Mouse (Mus musculus): ENCODE measurements around the gene Tmem74b.
A peak's percentile ranks its signal among the peaks of the same experiment; 100 is the strongest.

Gene Tmem74b

DNA sequence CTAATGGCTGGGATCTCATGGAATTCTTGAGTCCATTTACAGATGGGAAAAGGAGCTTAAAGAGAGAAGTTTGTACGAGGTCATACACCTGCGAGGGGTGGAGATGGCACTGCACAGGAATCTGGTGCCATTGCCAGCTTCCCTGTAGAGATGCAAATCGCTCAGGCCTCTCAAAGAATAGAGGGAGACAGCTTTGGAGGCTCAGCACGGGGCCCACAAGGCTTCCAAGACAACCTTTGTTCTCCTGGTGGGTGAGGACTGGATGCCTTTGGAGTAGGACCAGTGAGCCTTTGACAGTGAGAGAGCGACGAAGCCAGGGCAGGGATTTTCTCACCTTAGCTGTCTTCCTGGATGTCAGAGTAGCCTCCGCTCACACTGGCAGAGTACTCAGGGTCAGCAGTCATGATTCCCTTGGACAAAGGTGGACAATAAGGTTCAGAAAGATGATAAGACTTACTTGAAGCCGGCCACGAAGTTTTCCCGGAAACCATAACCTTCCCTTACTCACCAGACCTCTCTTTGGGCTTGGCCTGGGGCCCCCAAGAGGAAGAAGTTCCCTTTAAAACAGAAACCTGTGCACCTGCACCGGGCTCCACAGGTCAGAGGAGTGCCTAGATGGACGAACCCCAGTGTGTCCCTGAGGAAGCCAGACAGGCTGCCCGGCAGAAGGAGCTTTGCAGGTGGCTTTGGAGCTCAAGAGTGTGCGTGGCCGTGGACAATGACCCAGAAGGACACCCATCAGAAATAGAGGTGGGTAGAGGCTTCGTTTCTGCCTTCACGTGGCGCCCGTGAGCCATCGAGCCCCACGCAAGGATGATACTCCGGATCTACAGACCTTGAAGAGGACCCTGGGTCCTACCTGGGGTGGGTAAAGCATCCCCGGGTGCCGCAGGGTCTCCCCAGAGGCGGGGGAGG is at the start of gene Tmem74b:
Gene Tmem74b (plus strand): TSS at position 778 of the 915 bp plus-strand sequence.
- DNase-seq (ENCODE audit: low spot score): no peak

GRCm38 (mm10) chr2:151652053-151652452 is 49.8 kb upstream of the Tmem74b start:
- no peak for DNase-seq (ENCODE audit: low spot score)

DNA sequence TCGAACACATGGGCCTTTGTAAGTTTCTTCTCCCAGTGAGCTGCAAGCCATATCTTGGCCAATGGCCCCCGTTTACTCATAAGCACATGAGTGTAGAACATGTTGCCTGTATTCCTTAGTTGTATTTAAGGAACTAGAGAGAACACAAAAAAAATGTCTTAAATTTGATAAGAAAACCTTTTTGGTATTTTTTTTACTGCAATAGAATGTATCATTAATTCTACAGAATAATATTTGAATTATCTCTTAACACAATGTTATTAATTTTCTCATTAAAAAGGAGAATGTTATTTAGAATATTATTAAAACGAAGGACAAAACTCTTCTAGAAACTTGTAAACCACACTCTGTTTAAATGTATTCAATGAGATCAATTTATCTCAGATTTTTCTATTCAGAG is 33.4 kb upstream of the Tmem74b start, which contains the start of gene Rad21l:
Gene Rad21l (minus strand): TSS at position 101 of the 400 bp plus-strand sequence.
- DNase-seq (ENCODE audit: low spot score): no peak

DNA sequence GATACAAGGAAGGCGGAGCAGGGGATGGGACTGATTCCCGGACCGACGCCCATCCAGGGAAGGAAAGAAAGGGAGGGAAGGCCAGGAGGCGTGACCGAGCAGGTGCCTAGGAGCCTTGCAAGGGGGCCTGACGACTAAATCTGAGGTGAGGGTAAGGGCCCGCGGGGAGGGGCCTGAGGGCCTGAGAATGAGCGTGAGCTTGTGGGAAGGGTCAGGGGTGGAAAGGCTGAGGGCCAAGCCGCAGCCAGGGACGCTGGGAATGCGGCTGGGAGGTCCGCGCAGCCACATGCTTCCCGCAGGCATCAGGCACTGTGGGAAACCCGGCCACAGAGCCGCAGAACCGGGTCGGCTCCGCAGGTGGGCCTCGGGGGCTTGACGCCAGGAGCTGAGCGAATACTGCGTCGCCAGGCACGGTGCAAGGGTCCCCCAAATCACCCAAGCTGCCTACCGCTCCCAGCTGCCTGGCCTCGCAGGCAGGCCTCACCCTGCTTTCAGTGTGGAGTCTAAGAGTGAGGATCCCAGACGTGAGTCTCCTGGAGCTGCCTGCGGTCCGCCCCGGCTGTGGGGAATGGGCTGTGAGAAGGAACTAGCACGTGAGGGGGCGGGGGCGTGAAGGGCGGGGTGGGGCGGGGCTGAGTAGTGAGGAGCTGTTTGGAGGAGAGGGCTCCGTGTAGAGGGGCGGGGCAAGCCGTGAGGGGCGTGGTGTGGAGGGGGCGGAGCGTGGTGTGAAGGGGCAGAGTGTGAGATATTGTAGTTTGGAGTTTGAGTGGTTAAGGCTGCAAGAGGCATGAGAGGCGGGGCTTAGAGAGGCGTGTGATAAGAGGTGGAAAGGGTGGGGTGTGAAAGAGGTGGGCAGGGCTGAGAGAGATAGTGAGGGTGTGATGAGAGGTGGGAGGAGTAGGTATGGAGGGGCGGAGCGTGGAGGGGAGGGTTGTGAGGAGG is 31.5 kb upstream of the Tmem74b start:
- peak; percentile 87 for DNase-seq (ENCODE audit: low spot score)

DNA sequence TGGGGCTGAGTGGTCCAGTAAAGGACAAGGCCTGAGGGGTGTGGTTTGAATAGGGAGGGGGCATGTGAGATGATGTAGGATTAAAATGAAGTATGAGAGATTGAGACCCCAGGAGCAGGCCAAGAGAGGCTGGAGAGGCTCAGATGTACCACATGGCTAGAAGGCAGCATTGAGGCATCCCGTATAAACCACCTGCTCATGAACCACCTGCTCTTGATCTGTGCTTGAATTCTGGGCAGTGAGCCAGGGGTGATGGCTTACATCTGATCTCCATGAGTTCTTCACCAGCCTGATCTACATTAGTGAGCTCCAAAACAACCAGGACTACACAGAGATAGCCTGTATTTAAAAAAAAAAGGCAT is 30.9 kb upstream of the Tmem74b start:
- DNase-seq (ENCODE audit: low spot score): no peak

GRCm38 (mm10) chr2:151676234-151676633 is 25.6 kb upstream of the Tmem74b start:
- DNase-seq (ENCODE audit: low spot score): no peak

GRCm38 (mm10) chr2:151682357-151682756 is 19.5 kb upstream of the Tmem74b start:
- no peak for DNase-seq (ENCODE audit: low spot score)

GRCm38 (mm10) chr2:151682976-151683375 is 18.8 kb upstream of the Tmem74b start:
- no peak for DNase-seq (ENCODE audit: low spot score)

GRCm38 (mm10) chr2:151702146-151702850 is 490 bp downstream of the Tmem74b start:
- DNase-seq (ENCODE audit: low spot score): peak; percentile 35

DNA sequence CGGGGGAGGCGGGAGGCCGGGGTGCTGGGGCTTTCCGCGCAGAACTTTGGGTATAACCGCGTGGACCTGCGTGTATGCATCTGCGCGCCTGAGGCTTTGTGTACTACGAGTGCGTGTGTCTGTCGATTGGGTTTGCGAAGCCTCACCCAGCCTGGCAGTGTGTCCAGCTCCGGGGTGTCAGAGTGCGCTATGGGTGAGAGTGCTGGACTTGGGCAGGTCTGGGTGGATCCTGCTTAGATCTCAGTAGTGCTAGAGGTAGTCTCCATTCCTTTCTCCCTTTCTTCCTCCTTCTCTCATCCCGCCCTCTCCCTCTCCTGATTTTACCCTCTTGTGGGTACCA is 1.0 kb downstream of the Tmem74b start:
- no peak for DNase-seq (ENCODE audit: low spot score)

DNA sequence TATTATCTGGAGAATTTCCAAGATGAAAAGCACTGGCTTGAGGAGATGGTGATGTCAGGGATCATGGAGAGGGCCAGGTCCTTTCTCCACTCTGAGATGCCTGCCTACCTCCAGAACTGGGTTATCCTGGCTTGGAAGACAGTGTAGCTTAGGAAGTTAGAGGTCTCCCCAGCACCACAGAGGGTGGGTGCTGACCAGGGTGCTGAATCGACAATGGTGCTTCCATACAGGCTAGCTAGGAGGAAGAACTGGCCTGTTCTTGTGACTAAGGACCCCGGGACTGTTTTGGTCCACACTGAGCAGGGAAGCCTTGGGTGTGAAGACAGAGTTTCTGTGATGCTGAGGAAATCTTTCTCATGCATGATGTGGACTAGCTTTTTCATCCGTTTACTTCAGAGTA is 10.8 kb downstream of the Tmem74b start:
- no peak for DNase-seq (ENCODE audit: low spot score)

GRCm38 (mm10) chr2:151715526-151715925 is 13.7 kb downstream of the Tmem74b start:
- DNase-seq (ENCODE audit: low spot score): no peak

DNA sequence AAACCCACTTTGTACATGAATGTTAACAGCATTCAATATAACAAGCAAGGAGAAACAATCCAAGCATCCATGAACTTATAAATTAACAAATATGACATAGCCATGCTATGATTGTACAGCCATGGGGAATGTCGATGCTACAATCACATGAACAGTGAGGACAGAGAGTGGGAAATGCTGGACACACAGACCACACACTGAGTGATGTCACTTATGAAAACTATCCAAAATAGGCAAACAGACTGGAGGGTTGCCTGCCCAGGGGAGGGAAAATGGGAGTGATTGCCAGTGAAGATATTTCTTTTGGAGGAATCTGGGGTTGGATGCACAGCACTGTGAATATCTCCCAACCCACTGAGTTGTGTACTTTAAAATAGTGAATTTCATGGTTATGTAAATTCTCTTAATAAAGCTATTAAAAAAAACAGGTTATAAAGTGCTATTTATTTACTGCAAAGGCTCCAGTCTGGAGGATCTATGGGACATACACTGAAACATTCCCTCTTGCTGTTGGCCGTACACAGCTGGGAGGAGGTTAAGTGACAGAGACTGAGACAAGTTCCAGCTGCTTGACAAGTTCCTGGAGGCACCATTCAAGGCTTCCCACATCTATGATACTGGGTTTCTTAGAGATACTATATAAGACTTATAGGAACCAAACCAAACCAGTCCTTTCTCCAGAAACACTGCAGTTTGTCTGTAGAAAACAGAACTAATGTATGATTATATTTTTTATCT is 14.7 kb downstream of the Tmem74b start:
- no peak for DNase-seq (ENCODE audit: low spot score)

DNA sequence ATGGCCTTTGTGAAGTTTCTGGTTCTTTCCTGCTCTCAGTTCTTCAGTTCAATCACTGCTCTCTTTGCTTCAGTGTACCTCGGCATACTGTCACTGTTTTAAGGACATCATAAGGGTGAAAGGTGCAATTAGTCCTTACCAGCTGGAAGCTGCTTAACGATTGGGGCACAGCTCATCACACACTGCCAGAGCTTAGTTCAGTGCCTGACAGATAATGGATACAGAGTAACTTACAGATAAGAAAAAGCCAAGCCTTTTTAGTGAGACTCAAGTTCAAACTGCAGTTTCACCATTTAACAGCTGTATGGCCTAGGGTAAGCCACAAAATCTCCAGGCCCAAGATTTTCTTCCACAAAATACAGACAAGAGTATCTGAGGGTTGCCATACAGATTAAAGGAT is 22.3 kb downstream of the Tmem74b start:
- DNase-seq (ENCODE audit: low spot score): no peak

GRCm38 (mm10) chr2:151733151-151733865 is 31.5 kb downstream of the Tmem74b start:
- DNase-seq (ENCODE audit: low spot score): no peak

DNA sequence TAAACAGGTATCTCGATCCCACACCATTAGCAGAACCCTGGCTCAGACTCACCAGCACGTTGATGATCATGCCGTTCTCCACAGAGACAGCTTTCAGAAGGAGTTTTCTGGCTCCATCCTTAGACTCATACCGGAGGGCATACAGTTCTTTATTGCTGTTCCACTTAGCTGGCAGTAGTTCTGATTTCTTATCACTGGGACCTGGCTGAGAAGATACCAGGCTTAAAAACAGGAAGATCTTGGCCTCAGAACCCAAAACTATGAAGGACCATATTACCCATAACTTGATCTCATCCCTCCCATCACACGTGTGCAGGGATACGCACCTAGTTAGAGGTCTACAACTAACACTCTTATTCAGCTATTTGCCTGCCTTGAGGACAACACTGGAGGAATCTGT is 33.6 kb downstream of the Tmem74b start:
- DNase-seq (ENCODE audit: low spot score): no peak

DNA sequence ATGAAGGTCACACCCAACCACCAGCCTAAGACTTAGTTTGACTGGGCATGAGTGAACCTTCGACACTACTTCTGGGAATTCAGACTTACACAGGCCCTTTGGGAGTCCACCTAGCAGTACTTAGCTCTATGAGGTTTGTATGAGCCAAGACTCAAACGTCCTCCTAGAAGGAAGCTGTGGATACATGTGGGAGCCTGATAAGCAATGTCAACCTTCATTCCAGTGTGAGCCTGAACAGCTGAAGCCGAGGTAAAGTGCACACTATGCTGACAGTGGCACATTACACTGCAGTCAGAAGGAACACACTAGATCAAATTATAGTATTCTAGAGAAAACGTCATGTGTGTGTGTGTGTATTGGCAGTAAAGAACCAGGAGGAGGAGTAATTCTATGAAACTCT is 36.7 kb downstream of the Tmem74b start:
- DNase-seq (ENCODE audit: low spot score): no peak

DNA sequence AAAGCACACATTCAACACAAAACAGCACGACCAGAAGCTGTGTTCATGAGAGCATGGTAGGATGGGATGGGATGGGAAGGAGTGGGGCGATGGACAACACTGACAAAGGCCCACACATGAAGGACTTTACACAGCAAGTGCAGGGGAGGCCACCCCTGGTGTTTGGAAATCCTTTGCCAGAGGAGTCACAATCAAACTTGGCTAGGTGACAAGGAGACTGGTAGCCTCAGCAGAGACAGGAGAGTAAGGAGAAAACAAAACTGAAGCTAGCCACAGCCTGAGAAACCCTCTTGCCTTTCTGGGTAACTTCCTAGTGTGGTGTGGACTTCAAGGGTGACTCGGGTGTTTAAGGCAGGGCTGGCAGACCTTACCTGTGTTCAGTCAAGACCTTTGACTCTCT is 37.3 kb downstream of the Tmem74b start:
- DNase-seq (ENCODE audit: low spot score): no peak

- no peak for DNase-seq (ENCODE audit: low spot score)
Observed at GRCm38 (mm10) chr2:151739505-151739904, 37.7 kb downstream of the Tmem74b start.

DNA sequence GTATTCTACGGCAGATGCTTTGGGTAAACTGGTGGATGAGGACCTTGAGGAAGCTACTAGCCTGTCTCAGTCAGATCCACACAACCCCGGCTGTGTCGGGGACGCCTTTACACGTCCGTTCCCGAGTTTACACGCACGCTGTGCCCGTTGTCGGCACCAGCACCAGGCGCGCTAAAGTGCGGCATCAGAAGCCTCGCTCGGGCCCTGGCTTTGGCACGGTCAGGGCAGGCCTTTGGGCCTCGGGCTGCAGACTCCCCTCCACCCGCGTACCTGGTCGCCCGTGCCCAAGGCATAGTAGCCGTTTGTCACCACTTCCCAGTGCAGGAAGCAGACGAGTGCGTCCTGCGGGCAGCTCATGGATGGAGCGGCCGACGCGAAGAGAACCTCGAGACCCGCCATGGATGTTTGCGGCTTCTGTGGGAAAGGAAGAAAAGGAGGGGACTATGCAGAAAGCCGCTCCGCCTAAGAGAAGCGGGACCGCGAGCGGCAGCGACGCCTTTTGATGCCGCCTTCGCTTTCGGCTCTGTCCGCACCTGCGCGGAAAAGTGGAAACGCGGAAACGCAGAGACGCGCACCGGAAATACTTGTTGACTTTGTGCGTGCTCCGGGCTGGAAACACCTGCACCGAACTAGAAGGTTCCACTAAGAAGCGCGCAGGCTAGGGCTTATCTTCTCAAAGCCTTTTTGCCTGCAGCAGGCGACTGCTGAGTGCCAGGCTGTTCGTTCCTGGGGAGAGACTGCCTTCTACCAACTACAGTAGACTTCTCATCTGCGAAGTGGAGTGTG is 39.1 kb downstream of the Tmem74b start:
- peak; percentile 90 for DNase-seq (ENCODE audit: low spot score)
